16 mouse cellular contexts compared by ENCODE assay signal in the genomic region with DNA sequence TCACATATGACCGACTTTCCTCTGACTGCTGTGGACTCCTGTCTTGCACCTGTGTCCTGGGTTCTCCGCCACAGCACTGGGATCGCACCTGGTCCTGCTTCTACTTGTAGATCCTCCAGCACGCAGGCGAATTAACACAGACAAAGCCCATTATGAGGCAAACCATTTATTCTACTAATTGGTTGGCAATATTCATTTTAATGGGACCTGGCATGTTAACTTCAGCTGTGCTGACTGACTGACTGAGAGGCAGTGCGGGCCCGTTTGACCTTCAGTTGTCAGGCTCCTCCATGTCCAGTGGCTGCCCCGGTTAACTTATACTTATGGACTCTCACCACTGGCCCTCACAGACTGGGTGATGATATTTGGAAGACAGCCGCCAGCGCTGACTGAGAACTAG.
DNase-seq lines count a peak whose midpoint lies in the region; ATAC-seq lines count a peak whose summit lies in the region.
"Had no signal": no experiment of that assay in that cellular context is flagged by ENCODE, and none has a peak within 500 bp of the region (broad histone marks: within the 10 kb centered on the region; RNA-seq: fewer than 3 reads in every experiment).

No protein-coding gene starts in this region.

- ATAC-seq in heart, embryonic 12.5 days (ENCODE audit: insufficient number of reproducible peaks, low FRiP score) = no peak
- no peak for ATAC-seq in midbrain, embryonic 14.5 days (ENCODE audit: low FRiP score, low TSS enrichment)
- no peak for ATAC-seq in hindbrain, embryonic 15.5 days (ENCODE audit: low FRiP score, low read depth)
- ATAC-seq: intestine, postnatal 0 days; liver, postnatal 0 days had no signal

- WGBS in heart, embryonic 12.5 days = 66% methylated on average over 10 of the region's 10 CpGs
- 82% methylated on average over 10 of the region's 10 CpGs for WGBS in midbrain, embryonic 14.5 days
- WGBS in midbrain, embryonic 10.5 days = 93% methylated on average over 10 of the region's 10 CpGs
- WGBS in hindbrain, embryonic 15.5 days = 61% methylated on average over 10 of the region's 10 CpGs

- H3K27me3 ChIP-seq in heart, embryonic 12.5 days (replicated peaks) = no peaks in the 10 kb centered on the region
- H3K27me3 ChIP-seq in midbrain, embryonic 14.5 days (ENCODE audit: control insufficient read depth, insufficient read depth, low read length) = no peaks in the 10 kb centered on the region
- H3K27me3 ChIP-seq in midbrain, embryonic 10.5 days (ENCODE audit: low read depth, poor library complexity, severe bottlenecking) = no peaks in the 10 kb centered on the region
- H3K27me3 ChIP-seq in hindbrain, embryonic 15.5 days = no peaks in the 10 kb centered on the region
- H3K27me3 ChIP-seq: embryonic facial prominence, embryonic 12.5 days; midbrain, embryonic 12.5 days had no signal

- peak overlapping the region; percentile 47; the same call in 1 of the 2 replicates for H3K27ac ChIP-seq in heart, embryonic 12.5 days (ENCODE audit: poor library complexity, severe bottlenecking)
- peak overlapping the region; percentile 73 for H3K27ac ChIP-seq in midbrain, embryonic 14.5 days (replicated peaks; ENCODE audit: low read depth, low read length)
- H3K27ac ChIP-seq in midbrain, embryonic 10.5 days (replicated peaks) = no peak overlapping the region
- peak overlapping the region; percentile 65 for H3K27ac ChIP-seq in hindbrain, embryonic 15.5 days (replicated peaks)
- H3K27ac ChIP-seq: embryonic facial prominence, embryonic 12.5 days; left cerebral cortex, adult 2 months; midbrain, embryonic 12.5 days had no signal

- no peak overlapping the region for H3K4me3 ChIP-seq in heart, embryonic 12.5 days
- H3K4me3 ChIP-seq in midbrain, embryonic 14.5 days (replicated peaks; ENCODE audit: low read depth, low read length) = no peak overlapping the region
- H3K4me3 ChIP-seq in midbrain, embryonic 10.5 days = no peak overlapping the region
- H3K4me3 ChIP-seq in hindbrain, embryonic 15.5 days = no peak overlapping the region
- H3K4me3 ChIP-seq: embryonic facial prominence, embryonic 12.5 days; left cerebral cortex, adult 2 months; midbrain, embryonic 12.5 days had no signal

- H3K9ac ChIP-seq in heart, embryonic 12.5 days = no peak overlapping the region
- H3K9ac ChIP-seq in midbrain, embryonic 14.5 days (replicated peaks; ENCODE audit: low read length) = no peak overlapping the region
- H3K9ac ChIP-seq in hindbrain, embryonic 15.5 days = no peak overlapping the region
- H3K9ac ChIP-seq: embryonic facial prominence, embryonic 12.5 days; liver, postnatal 0 days; midbrain, embryonic 12.5 days had no signal

- H3K36me3 ChIP-seq in heart, embryonic 12.5 days = no peaks in the 10 kb centered on the region
- H3K36me3 ChIP-seq in midbrain, embryonic 14.5 days (ENCODE audit: control insufficient read depth, insufficient read depth, low read length) = no peaks in the 10 kb centered on the region
- H3K36me3 ChIP-seq in midbrain, embryonic 10.5 days = no peaks in the 10 kb centered on the region
- no peaks in the 10 kb centered on the region for H3K36me3 ChIP-seq in hindbrain, embryonic 15.5 days
- H3K36me3 ChIP-seq: embryonic facial prominence, embryonic 12.5 days; midbrain, embryonic 12.5 days had no signal

- peaks cover 45% of the 10 kb centered on the region for H3K4me1 ChIP-seq in heart, embryonic 12.5 days (replicated peaks)
- peaks cover 34% of the 10 kb centered on the region for H3K4me1 ChIP-seq in midbrain, embryonic 14.5 days (ENCODE audit: control insufficient read depth, insufficient read depth, low read length)
- H3K4me1 ChIP-seq in midbrain, embryonic 10.5 days = peaks cover 53% of the 10 kb centered on the region
- peaks cover 50% of the 10 kb centered on the region for H3K4me1 ChIP-seq in hindbrain, embryonic 15.5 days (replicated peaks)

- H3K4me2 ChIP-seq in heart, embryonic 12.5 days = peak overlapping the region; percentile 19
- no peak overlapping the region for H3K4me2 ChIP-seq in midbrain, embryonic 14.5 days (ENCODE audit: low read length)
- H3K4me2 ChIP-seq in hindbrain, embryonic 15.5 days = no peak overlapping the region
- H3K4me2 ChIP-seq: embryonic facial prominence, embryonic 12.5 days; midbrain, embryonic 12.5 days had no signal

- no peaks in the 10 kb centered on the region for H3K9me3 ChIP-seq in heart, embryonic 12.5 days (replicated peaks)
- H3K9me3 ChIP-seq in midbrain, embryonic 14.5 days (ENCODE audit: control insufficient read depth, low read length) = no peaks in the 10 kb centered on the region
- H3K9me3 ChIP-seq in midbrain, embryonic 10.5 days (replicated peaks) = no peaks in the 10 kb centered on the region
- no peaks in the 10 kb centered on the region for H3K9me3 ChIP-seq in hindbrain, embryonic 15.5 days
- H3K9me3 ChIP-seq: embryonic facial prominence, embryonic 12.5 days; midbrain, embryonic 12.5 days had no signal

- no peak for DNase-seq in heart, adult 11 months
- no peak for DNase-seq in midbrain, embryonic 14.5 days
- no peak for DNase-seq in midbrain, embryonic 10.5 days (ENCODE audit: low spot score)
- peak; percentile 69 for DNase-seq in retina, embryonic 14.5 days (ENCODE audit: low spot score)
- DNase-seq in liver = no peak
- no peak for DNase-seq in layer of hippocampus, postnatal 14 days (ENCODE audit: low spot score in 2 of 2)
- DNase-seq: cerebellum, adult 11-12 months; gastrocnemius, postnatal 10 days; liver, postnatal 0 days; right cerebral cortex, adult 18-20 months had no signal
